Mouse (Mus musculus) cerebellum, adult 9-11 months (tissue): Measurements from ENCODE around the gene Tfec.

Source experiments
- DNase-seq: peaks from one replicate; pipeline ENCODE4 v3.0.0; 2022

The Tfec gene

GRCm38 (mm10) chr6:16898251-16898862 is at the start of gene Tfec:
Gene Tfec, minus strand, starts transcription at chr6:16898441.
- DNase-seq = no peak

GRCm38 (mm10) chr6:16947837-16948236 is 49.6 kb upstream of the Tfec start:
- no peak for DNase-seq

- DNase-seq = no peak
Measured at GRCm38 (mm10) chr6:16943513-16943912, 45.3 kb upstream of the Tfec start.

GRCm38 (mm10) chr6:16942433-16942832 is 44.2 kb upstream of the Tfec start:
- DNase-seq = no peak

GRCm38 (mm10) chr6:16931059-16931458 is 32.8 kb upstream of the Tfec start:
- no peak for DNase-seq

GRCm38 (mm10) chr6:16920111-16920656 is 21.9 kb upstream of the Tfec start:
- no peak for DNase-seq

- DNase-seq = no peak
Measured at GRCm38 (mm10) chr6:16891819-16892218, 6.4 kb downstream of the Tfec start.

- no peak for DNase-seq
Measured at GRCm38 (mm10) chr6:16883537-16884307, 14.5 kb downstream of the Tfec start.

- DNase-seq = no peak
Measured at GRCm38 (mm10) chr6:16874021-16874542, 24.2 kb downstream of the Tfec start.

- DNase-seq = no peak
Measured at GRCm38 (mm10) chr6:16870067-16870466, 28.2 kb downstream of the Tfec start.

- DNase-seq = no peak
Measured at GRCm38 (mm10) chr6:16868314-16868713, 29.9 kb downstream of the Tfec start.

GRCm38 (mm10) chr6:16862753-16863508 is 35.3 kb downstream of the Tfec start:
- no peak for DNase-seq

GRCm38 (mm10) chr6:16862050-16862449 is 36.2 kb downstream of the Tfec start:
- DNase-seq = no peak

GRCm38 (mm10) chr6:16855879-16856545 is 42.2 kb downstream of the Tfec start:
- DNase-seq = no peak

GRCm38 (mm10) chr6:16854977-16855376 is 43.3 kb downstream of the Tfec start:
- DNase-seq = no peak

- no peak for DNase-seq
Measured at GRCm38 (mm10) chr6:16846521-16846920, 51.7 kb downstream of the Tfec start.

- no peak for DNase-seq
Measured at GRCm38 (mm10) chr6:16835631-16836030, 62.6 kb downstream of the Tfec start.

- DNase-seq = no peak
Measured at GRCm38 (mm10) chr6:16828304-16828703, 69.9 kb downstream of the Tfec start.

GRCm38 (mm10) chr6:16821985-16822384 is 76.3 kb downstream of the Tfec start:
- DNase-seq = no peak

- no peak for DNase-seq
Measured at GRCm38 (mm10) chr6:16806302-16806701, 91.9 kb downstream of the Tfec start.

GRCm38 (mm10) chr6:16797669-16798068 is 100.6 kb downstream of the Tfec start:
- no peak for DNase-seq

GRCm38 (mm10) chr6:16796914-16797313 is 101.3 kb downstream of the Tfec start:
- no peak for DNase-seq

- no peak for DNase-seq
Measured at GRCm38 (mm10) chr6:16794036-16794435, 104.2 kb downstream of the Tfec start.
